In genomic region chr17:34628644-34628967, GRCm38 (mm10) we compare ENCODE assay signal across 8 mouse cellular contexts. TPM values are rescaled to one million over a fixed set of nuclear protein-coding genes. Genes with fewer than 3 reads are reported as not detected.
DNase-seq lines count a peak whose midpoint lies in the region; ATAC-seq and TF ChIP-seq lines count a peak whose summit lies in the region.

No protein-coding gene starts in this region.

- 38% methylated on average over 5 of the region's 5 CpGs for WGBS in heart, embryonic 13.5 days
- 19% methylated on average over 5 of the region's 5 CpGs for WGBS in intestine, embryonic 15.5 days
- WGBS in neural tube, embryonic 12.5 days, result 19% methylated on average over 5 of the region's 5 CpGs

- peaks cover 20% of the 10 kb centered on the region for H3K36me3 ChIP-seq in heart, embryonic 13.5 days
- H3K36me3 ChIP-seq in intestine, embryonic 15.5 days, result peaks cover 5% of the 10 kb centered on the region; the same call in 1 of the 2 replicates
- H3K36me3 ChIP-seq in neural tube, embryonic 12.5 days, result peaks cover 7% of the 10 kb centered on the region; the same call in 1 of the 2 replicates

- peak overlapping the region; percentile 96 for H3K27ac ChIP-seq in heart, embryonic 13.5 days (replicated peaks)
- H3K27ac ChIP-seq in cortical plate, adult 2 months (ENCODE audit: insufficient read depth, low read length), result peak overlapping the region; percentile 97; the same call in 1 of the 2 replicates
- peak overlapping the region; percentile 96 for H3K27ac ChIP-seq in intestine, embryonic 15.5 days
- no peak overlapping the region for H3K27ac ChIP-seq in neural tube, embryonic 12.5 days

- H3K27me3 ChIP-seq in heart, embryonic 13.5 days (replicated peaks), result peaks cover 52% of the 10 kb centered on the region
- peaks cover 26% of the 10 kb centered on the region for H3K27me3 ChIP-seq in intestine, embryonic 15.5 days (replicated peaks)
- peaks cover 45% of the 10 kb centered on the region for H3K27me3 ChIP-seq in neural tube, embryonic 12.5 days (replicated peaks)

- peak overlapping the region; percentile 80 for H3K4me3 ChIP-seq in heart, embryonic 13.5 days
- peak overlapping the region; percentile 75 for H3K4me3 ChIP-seq in cortical plate, adult 2 months (ENCODE audit: insufficient read depth, low read length)
- H3K4me3 ChIP-seq in intestine, embryonic 15.5 days (replicated peaks), result peak overlapping the region; percentile 69
- peak overlapping the region; percentile 60; the same call in 1 of the 2 replicates for H3K4me3 ChIP-seq in neural tube, embryonic 12.5 days

- TF ChIP-seq POLR2A in cortical plate, adult 2 months (IDR thresholded peaks at IDR 0.05; ENCODE audit: extremely low read depth, insufficient read depth, low read length), result no peak

- peaks cover 60% of the 10 kb centered on the region for H3K4me1 ChIP-seq in heart, embryonic 13.5 days
- H3K4me1 ChIP-seq in cortical plate, adult 2 months (ENCODE audit: control insufficient read depth, insufficient read depth, low read length), result peaks cover 5% of the 10 kb centered on the region; the same call in 1 of the 2 replicates
- H3K4me1 ChIP-seq in intestine, embryonic 15.5 days (replicated peaks), result peaks cover 40% of the 10 kb centered on the region
- peaks cover 57% of the 10 kb centered on the region for H3K4me1 ChIP-seq in neural tube, embryonic 12.5 days

- H3K4me2 ChIP-seq in heart, embryonic 13.5 days, result peak overlapping the region; percentile 90
- H3K4me2 ChIP-seq in intestine, embryonic 15.5 days (replicated peaks), result peak overlapping the region; percentile 92
- H3K4me2 ChIP-seq in neural tube, embryonic 12.5 days (replicated peaks), result peak overlapping the region; percentile 86

- no peak for ATAC-seq in heart, embryonic 13.5 days (ENCODE audit: extremely low read depth, insufficient number of reproducible peaks, low FRiP score, low TSS enrichment)
- no peak for ATAC-seq in intestine, embryonic 15.5 days
- ATAC-seq in neural tube, embryonic 12.5 days (ENCODE audit: low FRiP score, low read depth), result no peak

- DNase-seq in heart, postnatal 14 days, result no peak
- no peak for DNase-seq in layer of hippocampus, postnatal 14 days (ENCODE audit: low spot score in 2 of 2)
- no peak for DNase-seq in T-cell, adult 2 months (ENCODE audit: low spot score)
- DNase-seq in embryo, embryonic 11 days, result no peak

- no peaks in the 10 kb centered on the region for H3K9me3 ChIP-seq in heart, embryonic 13.5 days
- no peaks in the 10 kb centered on the region for H3K9me3 ChIP-seq in intestine, embryonic 15.5 days
- no peaks in the 10 kb centered on the region for H3K9me3 ChIP-seq in neural tube, embryonic 12.5 days

- H3K9ac ChIP-seq in heart, embryonic 13.5 days, result peak overlapping the region; percentile 90
- H3K9ac ChIP-seq in intestine, embryonic 15.5 days, result peak overlapping the region; percentile 66
- peak overlapping the region; percentile 60; the same call in 1 of the 2 replicates for H3K9ac ChIP-seq in neural tube, embryonic 12.5 days

- TF ChIP-seq CTCF in cortical plate, adult 2 months (IDR thresholded peaks at IDR 0.05; ENCODE audit: extremely low read depth, insufficient read depth, low read length), result no peak

- intact Hi-C loops in heart, postnatal 14 days (cut with DNase I), result loop anchor here (2.0 to 10.0 kb wide), 2 partner anchors 14 to 86 kb away; no protein-coding TSS in a partner anchor

RNA-seq across cellular contexts. Expression of gene Ppt2, which starts 0.3 kb away (rescaled TPM):
- polyA plus RNA-seq in heart, embryonic 13.5 days (2015; fragmentation: Nextera tagmentation; extraction: Ambion mirVana), result 26.1 and 27.6 TPM in 2 replicates
- 10 to 100 TPM; 42.6 to 43.2 TPM for total RNA-seq in heart, postnatal 14 days (2021)
- 31.1 and 32.7 TPM in 2 replicates for polyA plus RNA-seq in cortical plate, adult 2 months (2012; rRNA removed)
- polyA plus RNA-seq in intestine, embryonic 15.5 days (2015; fragmentation: Nextera tagmentation; extraction: Ambion mirVana), result 27.8 and 29.6 TPM in 2 replicates
- polyA plus RNA-seq in neural tube, embryonic 12.5 days (2016; fragmentation: Nextera tagmentation; extraction: Ambion mirVana), result 22.9 and 25.2 TPM in 2 replicates
- 10 to 100 TPM; 36.6 to 42.2 TPM for total RNA-seq in layer of hippocampus, postnatal 14 days (2021)

RNA-seq across cellular contexts. Expression of gene Prrt1, which starts 0.7 kb away (rescaled TPM):
- polyA plus RNA-seq in heart, embryonic 13.5 days (2015; fragmentation: Nextera tagmentation; extraction: Ambion mirVana), result 0.15 and 0.31 TPM in 2 replicates
- total RNA-seq in heart, postnatal 14 days (2021), result 1 to 10 TPM; 1.9 to 3.1 TPM
- polyA plus RNA-seq in cortical plate, adult 2 months (2012; rRNA removed), result 160 and 165 TPM in 2 replicates
- polyA plus RNA-seq in intestine, embryonic 15.5 days (2015; fragmentation: Nextera tagmentation; extraction: Ambion mirVana), result 0.40 and 0.49 TPM in 2 replicates
- 1.4 and 1.6 TPM in 2 replicates for polyA plus RNA-seq in neural tube, embryonic 12.5 days (2016; fragmentation: Nextera tagmentation; extraction: Ambion mirVana)
- total RNA-seq in layer of hippocampus, postnatal 14 days (2021), result 100 to 1,000 TPM; 248 to 266 TPM

RNA-seq across cellular contexts. Expression of gene Egfl8, which starts 12.8 kb away (rescaled TPM):
- 1.0 and 1.2 TPM in 2 replicates for polyA plus RNA-seq in heart, embryonic 13.5 days (2015; fragmentation: Nextera tagmentation; extraction: Ambion mirVana)
- total RNA-seq in heart, postnatal 14 days (2021), result 1 to 10 TPM; 2.1 to 2.7 TPM
- 5.3 and 6.1 TPM in 2 replicates for polyA plus RNA-seq in cortical plate, adult 2 months (2012; rRNA removed)
- polyA plus RNA-seq in intestine, embryonic 15.5 days (2015; fragmentation: Nextera tagmentation; extraction: Ambion mirVana), result 3.0 and 3.4 TPM in 2 replicates
- polyA plus RNA-seq in neural tube, embryonic 12.5 days (2016; fragmentation: Nextera tagmentation; extraction: Ambion mirVana), result 13.0 and 15.5 TPM in 2 replicates
- total RNA-seq in layer of hippocampus, postnatal 14 days (2021), result 1 to 10 TPM; 4.3 to 8.7 TPM

RNA-seq across cellular contexts. Expression of gene Fkbpl, which starts 16.0 kb away (rescaled TPM):
- 10.4 and 10.7 TPM in 2 replicates for polyA plus RNA-seq in heart, embryonic 13.5 days (2015; fragmentation: Nextera tagmentation; extraction: Ambion mirVana)
- total RNA-seq in heart, postnatal 14 days (2021), result 1 to 10 TPM; 8.2 to 8.3 TPM
- 7.8 and 8.7 TPM in 2 replicates for polyA plus RNA-seq in cortical plate, adult 2 months (2012; rRNA removed)
- polyA plus RNA-seq in intestine, embryonic 15.5 days (2015; fragmentation: Nextera tagmentation; extraction: Ambion mirVana), result 12.1 and 13.7 TPM in 2 replicates
- 17.4 and 17.5 TPM in 2 replicates for polyA plus RNA-seq in neural tube, embryonic 12.5 days (2016; fragmentation: Nextera tagmentation; extraction: Ambion mirVana)
- 10 to 100 TPM; 16.0 to 17.1 TPM for total RNA-seq in layer of hippocampus, postnatal 14 days (2021)

RNA-seq across cellular contexts. Expression of gene Atf6b, which starts 18.3 kb away (rescaled TPM):
- 56.1 and 56.2 TPM in 2 replicates for polyA plus RNA-seq in heart, embryonic 13.5 days (2015; fragmentation: Nextera tagmentation; extraction: Ambion mirVana)
- 10 to 100 TPM; 18.0 to 19.0 TPM for total RNA-seq in heart, postnatal 14 days (2021)
- polyA plus RNA-seq in cortical plate, adult 2 months (2012; rRNA removed), result 59.6 and 64.1 TPM in 2 replicates
- polyA plus RNA-seq in intestine, embryonic 15.5 days (2015; fragmentation: Nextera tagmentation; extraction: Ambion mirVana), result 67.5 and 68.2 TPM in 2 replicates
- 116 and 120 TPM in 2 replicates for polyA plus RNA-seq in neural tube, embryonic 12.5 days (2016; fragmentation: Nextera tagmentation; extraction: Ambion mirVana)
- total RNA-seq in layer of hippocampus, postnatal 14 days (2021), result 10 to 100 TPM; 80.0 to 81.9 TPM

Comparison
In these comparisons a context has a peak if more than half of its experiments do, and no peak if none do; other contexts are left out.
1. RNA of gene Prrt1, which starts 0.7 kb away (polyA plus RNA-seq): 160 to 165 TPM in cortical plate, adult 2 months; 1.4 to 1.6 TPM in neural tube, embryonic 12.5 days, 0.40 to 0.49 TPM in intestine, embryonic 15.5 days and 0.15 to 0.31 TPM in heart, embryonic 13.5 days; every median in the first group is over 10 times any median in the second.
2. Peak in every context shown above with its lines, with median percentiles within 50 percentile points of each other: H3K4me2 ChIP-seq, H3K4me3 ChIP-seq and H3K9ac ChIP-seq.